Mouse (Mus musculus): ENCODE measurements at regions not wholly inside any gene's neighbourhood (a gene's known extent, or its start where the extent isn't known, plus 50 kb on each side); places are given as distances from the start of the nearest gene placed in this dataset.
"Not testable (repeated sequence)": the region's sequence is repeated elsewhere in the genome, so short reads cannot be mapped to it uniquely, and the experiment has no call there.

DNA sequence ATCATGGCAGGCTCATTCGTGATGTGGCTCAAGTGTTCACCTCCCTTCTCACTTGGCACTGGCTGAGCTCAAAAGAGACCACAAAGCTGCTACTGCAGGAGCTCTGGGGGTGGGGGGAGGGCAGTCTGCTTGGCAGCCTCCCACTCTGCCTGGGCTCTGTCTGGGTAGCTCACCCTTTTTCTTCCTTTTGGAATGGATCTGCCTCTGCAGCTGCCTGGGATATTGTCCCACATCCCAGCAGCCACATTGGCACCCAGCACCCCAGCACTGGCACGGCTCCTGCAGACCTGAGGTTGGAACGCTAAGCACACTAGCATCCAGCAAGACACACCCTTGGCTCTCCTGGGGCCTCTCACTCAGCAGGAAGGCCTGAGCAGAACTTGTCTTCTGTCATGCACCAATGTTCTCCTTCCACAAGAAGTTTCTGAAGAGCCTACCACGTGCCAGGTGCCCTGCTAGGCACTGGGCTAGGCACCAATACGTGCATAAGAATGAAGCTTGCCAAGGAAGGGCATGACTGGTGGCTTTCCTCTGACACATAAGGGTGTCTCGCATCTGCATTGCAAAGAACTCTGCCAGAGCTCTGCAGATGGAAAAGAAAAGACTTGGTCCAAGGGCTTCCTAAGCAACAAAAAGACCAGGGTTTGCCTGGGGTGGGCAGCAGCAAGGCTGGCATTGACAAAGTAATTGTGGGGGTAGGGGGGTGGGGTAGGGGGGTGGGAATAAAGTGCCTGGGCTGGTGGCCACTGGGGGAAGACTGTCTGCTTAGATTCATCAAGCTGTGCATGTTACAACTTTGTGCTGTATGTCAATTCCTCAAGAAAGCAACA is 112.1 kb upstream of the Sipa1l1 start:
- not testable (repeated sequence) for DNase-seq

DNA sequence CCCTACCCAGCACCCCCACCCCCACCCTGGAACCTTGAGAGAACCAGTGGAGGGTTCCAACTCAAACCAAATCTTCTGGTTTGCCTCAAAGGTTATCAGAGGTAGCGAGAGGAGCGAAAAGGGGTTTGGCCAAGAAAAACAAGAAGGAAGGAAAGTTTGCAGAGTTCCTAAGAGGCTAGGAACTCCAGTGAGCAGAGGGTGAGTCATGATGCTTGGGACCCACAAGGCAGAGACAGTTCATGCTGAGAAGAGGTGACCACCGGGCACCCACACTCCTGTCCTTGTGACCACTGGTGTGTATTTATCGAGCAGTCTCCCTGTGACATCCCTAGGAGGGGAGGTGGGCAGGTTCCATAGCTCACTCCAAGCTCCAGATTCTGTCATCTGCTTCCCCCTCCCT is 104.1 kb upstream of the Sipa1l1 start:
- DNase-seq: no peak

DNA sequence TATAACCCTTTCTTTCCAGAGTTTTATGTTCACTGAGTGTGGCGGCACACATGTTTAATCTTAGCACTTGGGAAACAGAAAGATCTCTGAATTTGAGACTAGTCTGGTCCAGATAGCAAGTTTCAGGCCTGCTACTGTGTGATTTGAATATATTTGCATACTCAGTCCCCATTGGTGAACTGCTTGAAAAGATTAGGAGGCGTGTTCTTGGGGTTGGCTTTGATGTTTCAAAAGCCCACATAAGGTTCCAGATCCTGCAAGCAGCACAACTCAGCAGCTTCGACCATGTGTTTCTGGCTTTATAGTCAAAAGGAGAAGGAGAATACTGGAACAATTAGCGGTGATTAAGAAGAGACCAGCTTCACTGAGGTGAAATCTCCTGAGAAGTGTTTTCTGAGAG is 102.3 kb upstream of the Sipa1l1 start:
- no peak for DNase-seq

DNA sequence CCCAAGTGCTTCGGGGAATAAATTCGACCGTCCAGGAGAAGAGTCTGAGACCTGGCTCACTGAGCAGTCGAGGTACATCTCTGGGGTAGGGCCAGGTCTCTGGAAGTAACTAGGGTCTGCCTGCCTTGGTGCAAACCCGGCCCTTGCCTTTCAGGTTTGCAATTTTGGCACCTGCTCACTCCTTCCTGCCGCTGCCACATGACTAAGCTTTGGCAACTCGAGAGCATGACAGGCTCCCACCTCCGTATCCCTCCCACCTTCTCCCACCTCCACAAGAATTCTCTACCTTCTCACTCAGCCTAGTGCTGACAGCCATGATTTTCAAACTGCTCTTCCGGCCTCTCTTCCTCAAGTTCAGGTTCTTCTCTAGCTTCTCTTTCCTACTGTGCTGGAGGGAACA is 99.5 kb upstream of the Sipa1l1 start:
- DNase-seq: no peak

DNA sequence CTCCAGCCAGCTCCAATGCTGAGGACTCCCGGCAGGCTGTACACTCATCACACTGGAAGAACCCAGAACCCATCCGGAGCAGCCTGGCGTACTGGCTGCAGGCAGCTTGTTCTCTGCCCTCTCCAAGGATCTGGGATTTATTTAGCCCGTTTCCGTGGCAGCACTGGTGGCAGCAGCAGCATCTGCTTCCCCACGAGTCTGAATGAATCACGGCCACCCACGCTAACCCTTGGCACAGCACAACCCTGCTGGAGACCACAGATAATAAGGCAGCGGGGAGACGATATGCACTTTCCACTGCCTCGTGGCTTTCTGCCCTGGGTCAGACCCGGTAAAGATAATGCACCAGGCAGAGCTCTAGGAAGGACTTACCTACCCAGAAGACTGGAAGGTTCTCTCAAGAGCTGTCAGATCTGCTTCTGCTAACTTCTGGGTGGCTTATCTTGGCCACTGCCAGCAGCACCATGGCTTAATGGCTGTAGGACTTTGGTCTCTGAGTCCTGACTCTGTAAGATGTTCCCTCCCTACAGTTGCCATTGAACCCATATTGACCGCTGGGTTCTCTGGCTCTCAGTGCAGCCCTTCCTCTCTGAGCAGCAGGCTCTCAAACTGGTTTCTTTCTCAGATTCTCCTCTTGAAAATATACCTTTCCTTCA is 96.2 kb upstream of the Sipa1l1 start:
- peak; percentile 35 for DNase-seq

DNA sequence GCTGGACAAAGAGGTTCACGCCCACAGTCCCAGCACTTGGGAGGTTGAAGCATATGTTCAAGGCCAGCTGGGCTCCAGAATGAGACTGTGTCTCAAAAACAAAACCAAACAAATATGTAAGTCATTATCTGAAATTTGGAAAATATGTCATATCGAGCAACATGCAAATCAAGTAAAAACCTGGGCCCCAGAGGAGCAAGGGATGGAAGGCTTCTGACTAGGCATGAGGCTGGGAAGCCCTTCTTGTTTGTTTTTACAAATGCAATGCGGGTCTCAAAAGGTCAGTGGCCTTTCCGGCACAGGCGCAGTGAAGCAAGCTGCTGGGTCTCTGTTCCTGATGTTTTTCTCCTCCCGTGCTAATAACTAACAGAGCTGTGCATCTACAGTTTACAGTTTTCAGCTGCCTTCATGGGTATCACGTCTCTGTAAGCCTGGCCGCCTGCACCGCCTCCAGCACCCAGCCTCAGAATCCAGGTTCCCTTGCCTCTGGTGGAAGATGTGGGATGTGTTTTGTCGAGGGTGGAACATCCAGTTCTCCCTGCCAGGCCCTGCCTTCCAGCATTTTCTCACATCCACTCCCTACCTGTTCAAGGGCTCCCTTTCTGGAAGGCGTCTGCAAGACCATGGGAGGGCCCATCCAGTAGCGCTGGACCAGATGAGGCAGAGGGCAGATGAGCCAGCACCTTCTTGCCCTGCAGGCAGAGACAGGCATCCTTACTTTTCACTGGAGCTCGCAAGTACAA is 93.5 kb upstream of the Sipa1l1 start:
- DNase-seq: no peak

DNA sequence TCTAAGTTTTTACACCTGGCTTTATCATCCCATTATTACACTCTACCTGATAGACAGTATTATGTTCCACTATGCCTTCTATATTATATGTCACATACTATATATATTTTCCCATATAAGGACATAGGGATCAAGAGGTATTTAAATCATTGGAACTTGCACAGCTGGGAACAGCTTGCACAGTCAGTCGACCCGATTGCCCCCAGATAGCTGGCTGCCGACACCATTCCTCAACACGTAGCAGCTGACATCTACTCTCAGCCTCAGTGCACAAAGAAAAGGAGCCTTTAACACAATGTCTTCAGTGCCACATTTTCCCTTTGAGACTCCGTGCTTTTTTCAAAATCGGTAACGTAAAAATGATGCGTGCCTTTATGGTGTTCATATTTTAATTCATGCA is 92.4 kb upstream of the Sipa1l1 start:
- no peak for DNase-seq

DNA sequence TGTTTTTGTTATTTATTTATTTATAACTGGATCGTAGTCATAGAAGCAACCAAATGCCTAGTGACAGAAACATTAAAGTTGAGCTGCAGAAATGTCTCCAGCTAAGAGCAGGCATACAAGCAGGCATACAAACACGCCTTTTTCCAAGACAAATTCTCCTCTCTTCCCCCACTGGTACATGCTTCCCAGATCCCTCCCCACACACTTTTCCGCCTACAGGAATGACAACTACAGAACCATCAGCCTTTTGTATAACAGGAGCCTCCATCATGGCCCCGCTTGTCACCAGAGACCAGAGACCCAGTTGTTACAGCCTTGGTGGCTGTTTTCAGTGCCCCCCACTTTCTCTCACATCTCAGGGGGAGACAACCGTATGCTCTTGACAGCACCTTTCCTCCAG is 91.2 kb upstream of the Sipa1l1 start:
- DNase-seq: no peak

DNA sequence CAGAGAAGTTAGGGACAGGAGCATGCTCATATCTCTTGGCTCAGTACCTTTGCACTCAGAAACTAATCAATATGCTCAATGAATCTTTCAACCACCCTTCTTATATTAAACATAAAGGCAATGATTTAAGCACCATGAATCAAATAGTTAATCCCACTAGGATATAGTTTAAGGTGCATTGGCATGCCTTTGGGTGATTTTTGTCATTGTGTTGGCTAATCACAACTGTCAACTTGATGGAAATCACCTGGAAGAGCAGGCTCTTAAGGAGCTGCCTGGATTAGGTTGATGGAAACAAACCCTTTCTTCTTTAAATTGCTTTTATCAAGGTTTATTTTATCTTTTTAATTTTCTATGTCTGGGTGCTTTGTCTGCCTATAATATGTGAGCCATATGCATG is 90.4 kb upstream of the Sipa1l1 start:
- no peak for DNase-seq

DNA sequence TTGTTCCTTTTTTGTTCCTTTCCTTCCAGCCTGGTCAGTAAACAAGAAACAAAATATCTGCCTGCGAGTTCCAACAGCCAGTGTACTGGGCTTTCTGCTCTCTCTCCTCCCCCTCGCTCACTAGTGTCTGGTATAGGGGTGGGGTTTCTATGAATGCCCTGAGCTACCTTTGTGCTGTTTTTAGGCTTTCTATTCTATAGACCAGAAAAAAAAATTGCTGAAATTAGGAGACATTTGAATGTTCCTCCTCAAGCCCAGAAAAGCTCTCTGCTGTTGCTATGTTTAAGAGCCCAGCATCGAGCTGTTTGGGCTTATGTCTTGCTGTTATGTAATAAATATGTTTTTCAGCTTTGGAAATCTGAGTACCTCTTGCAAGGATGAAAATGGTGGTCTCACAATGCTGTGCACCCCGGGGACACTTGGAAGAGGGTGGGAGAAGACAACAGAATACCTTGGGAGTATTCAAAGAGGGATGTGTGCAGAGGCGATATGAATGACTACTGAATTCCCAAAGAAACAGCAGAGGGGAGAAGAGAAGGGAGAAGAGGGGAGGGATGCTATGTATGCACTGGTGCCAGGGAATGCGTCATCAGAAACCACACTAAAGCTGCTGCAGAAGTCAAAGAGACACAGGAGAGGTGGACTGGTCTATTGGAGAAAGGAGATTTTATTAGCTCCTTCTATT is 88.8 kb upstream of the Sipa1l1 start:
- no peak for DNase-seq

DNA sequence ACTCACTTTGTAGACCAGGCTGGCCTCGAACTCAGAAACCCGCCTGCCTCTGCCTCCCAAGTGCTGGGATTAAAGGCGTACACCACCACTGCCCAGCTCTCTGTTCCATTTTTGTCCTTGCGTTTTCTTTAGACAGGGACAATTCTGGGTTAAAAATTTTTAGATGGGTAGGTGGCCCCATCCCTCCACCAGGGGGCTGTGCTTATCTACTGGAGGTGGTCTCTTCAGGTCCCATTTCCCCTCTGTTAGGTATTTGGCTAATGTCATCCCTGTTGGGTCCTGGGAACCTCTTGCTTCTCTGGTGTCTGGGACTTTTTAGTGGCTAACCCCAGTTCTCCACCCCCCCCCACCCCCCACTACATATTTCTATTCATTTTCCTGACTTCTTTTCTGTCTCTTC is 86.5 kb upstream of the Sipa1l1 start:
- DNase-seq: not testable (repeated sequence)

DNA sequence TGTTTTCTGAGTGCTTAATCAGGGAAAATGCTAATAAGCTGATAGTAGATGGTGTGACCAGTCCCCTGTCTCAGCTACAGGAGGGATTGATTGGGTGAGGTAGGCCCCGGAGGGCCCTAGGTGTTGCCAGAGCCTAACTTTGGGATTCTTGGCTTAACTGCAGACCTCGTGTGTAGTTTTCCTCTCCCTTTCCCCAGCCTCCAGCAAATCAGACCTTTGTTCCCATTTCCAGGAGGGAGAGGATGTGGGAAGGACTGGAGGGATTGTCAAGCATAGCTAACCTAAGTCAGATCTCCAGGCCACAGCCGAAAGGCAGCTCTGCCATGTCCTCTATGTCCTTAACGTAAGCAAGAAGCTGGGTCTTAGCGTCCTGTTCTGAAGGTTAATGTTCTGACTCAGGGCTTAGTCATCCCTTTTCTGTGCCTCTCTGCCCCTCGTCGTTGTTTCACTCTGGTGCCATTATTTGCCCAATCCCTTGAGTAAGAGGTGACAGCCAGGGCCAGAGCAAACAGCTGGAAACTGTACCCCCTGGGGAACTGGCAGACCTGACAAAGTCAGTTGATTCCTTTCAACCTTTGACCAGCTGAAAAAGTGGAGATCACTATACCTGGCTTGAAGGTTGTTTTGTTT is 83.2 kb upstream of the Sipa1l1 start:
- no peak for DNase-seq

DNA sequence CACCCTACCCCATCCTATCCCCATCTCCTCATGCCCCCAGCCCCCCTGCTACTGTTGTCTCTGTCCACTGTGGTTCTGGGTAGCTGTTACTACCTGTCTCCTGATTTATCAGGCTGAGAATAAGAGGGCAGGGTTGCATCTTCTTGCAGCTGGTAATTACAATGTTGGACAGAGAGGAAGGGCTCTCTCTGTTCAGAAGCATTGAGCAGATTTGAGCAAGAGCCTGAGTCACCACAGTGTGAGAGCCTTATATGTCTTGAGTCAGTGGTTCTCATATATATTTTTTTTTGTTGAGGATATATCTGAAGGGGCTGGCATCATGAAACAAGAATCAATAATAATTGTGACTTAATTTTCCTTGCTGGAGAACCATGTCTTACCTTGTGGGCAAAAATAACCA is 82.7 kb upstream of the Sipa1l1 start:
- DNase-seq: no peak

DNA sequence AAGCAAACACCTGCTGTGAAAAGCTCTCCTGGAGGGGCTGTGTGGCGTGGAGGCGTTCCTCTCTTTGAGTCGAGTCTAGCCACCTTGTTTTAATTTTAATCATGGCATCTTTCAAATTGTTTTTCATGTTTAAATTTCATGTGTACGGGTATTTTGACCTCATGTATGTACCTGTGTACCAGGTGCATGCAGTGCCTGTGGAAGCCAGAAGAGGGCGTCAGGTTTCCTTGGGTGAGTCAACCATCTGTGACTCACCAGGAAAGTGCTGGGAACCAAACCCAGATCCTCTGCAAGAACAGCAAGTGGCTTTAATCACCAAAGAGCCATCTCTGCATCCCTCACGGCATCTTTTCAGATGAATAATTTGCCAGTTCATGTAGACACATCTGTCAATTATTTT is 79.8 kb upstream of the Sipa1l1 start:
- DNase-seq: no peak

DNA sequence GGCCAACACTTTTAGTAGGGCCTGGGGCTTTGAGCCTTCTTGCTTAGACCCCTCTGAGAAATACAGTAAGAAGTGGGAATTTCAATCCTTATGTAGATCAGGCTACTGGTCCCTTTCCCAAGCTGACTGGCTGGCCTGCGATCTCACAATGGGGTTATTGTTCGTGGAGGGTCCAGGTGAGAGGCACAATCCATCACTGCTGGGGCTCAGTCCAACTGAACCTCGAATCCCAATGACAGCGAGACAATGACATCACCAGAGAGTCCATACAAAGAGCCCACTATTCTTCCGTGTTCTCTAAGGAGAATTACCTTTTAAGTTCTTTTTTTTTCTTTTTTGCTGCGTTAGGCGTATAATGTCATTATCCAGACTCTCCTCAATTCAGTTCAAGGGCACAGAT is 75.8 kb upstream of the Sipa1l1 start:
- no peak for DNase-seq

DNA sequence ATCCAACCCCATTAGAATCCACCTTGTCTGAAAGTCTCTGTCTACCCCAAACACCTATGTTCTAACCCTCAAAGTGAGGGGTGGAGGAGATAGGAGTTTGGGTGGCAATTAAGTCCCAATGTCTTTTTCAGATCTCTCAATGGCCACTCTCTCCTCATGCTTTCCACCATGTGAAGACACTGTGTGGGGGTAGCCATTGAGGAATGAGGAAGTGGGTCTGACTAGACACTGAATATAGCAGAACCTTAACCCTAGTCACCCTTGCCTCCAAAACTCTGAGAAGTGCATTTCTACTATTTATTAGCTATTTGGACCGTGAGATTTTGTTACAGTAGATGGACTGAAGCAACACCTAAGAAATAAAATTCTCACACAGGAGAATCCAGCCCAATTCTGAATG is 73.7 kb upstream of the Sipa1l1 start:
- no peak for DNase-seq

DNA sequence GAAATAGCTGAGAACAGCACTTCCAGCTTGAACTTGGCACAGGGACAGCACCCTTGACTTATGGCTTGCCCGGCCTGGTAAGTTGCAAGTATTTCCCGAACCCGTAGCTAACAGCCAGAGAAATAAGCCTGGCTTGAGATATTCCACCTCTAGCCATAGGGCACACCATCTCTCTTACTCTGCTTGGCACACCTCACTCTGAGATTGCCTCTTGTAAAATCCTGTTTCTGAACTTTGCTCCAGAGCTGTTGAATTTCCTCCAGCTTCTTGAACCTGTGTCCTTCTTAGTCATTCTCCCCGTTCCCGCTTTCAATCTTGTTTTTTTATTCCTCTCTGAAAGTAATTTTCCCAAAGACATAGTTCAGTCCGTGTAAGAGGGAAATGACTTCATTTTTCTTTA is 72.0 kb upstream of the Sipa1l1 start:
- DNase-seq: no peak

DNA sequence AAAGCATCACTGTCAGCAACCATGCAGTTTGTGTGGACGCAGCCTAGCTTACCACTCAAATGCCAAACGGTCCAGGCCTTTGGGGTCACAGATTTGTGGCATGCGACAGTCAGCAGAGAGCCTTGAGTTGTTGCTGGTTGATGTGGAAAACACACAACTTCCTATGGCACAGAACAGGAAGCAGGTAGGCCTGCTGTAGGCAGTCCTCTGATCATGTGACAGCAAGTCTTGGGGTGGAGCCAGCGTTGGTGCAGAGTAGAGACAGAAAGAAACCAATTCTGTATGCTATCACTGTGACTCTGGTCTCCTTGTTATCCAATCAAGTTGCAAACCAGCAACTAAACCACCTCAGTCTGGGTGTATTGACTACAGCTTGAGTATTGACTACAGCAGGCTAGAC is 71.5 kb upstream of the Sipa1l1 start:
- no peak for DNase-seq

DNA sequence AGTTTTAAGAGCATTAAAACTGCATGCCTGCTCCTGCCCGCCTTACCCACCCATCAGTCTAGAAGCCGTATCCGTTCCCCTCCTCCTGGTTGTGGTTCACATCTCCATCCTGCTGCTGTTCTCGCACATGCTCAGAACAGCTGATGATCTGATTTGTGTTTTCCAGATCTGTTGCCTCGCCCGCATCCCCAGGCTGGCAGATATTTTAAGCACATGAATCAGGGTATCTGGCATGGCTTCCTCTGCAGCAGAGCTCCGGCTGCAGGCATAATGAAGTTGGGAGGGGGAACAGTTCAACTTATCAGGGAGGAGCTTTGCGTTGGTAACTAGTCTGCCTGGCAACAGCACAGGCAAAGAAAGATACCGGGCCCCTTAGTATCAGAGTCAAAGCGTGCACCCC is 64.9 kb upstream of the Sipa1l1 start:
- peak; percentile 61 for DNase-seq

DNA sequence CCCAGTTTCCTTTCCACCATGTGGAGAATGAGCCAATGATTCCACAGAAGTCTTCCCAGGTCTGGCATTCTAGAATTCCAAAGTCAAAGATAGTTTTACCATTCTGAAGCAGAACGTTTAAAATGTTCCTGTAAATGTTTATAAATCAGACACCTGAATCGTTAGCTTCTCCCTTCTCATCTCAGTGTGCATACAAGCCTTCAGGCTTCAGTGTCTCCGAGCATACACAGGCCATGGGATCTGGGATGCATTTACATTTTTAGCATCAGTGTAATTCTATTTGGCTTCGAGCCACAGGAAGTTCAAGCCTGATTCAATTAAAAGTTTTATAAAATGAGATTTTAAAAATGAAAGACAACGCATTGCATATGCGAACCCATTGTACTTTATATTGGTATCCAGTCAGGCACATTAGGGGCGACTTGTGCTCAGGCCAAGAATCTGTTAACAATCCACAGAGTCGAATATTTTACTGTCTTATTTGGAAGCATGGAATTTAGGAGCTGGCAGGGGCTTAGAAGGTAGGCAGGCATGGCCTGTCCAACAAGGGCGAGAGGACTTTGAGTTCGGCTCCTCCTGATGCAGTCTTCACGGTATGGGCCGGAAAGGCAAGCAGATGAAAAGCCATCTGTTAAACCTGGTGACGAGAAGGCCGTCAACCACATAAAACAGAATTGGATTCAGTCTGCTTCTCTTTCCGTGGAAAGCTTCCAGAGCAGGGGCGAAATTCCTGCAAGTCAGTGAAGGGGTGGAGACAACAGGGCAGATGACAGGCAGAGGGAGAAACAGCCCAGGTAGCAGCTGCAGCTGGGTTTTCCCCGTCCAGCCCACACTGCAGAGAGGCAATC is 63.7 kb upstream of the Sipa1l1 start:
- peak; percentile 14 for DNase-seq

DNA sequence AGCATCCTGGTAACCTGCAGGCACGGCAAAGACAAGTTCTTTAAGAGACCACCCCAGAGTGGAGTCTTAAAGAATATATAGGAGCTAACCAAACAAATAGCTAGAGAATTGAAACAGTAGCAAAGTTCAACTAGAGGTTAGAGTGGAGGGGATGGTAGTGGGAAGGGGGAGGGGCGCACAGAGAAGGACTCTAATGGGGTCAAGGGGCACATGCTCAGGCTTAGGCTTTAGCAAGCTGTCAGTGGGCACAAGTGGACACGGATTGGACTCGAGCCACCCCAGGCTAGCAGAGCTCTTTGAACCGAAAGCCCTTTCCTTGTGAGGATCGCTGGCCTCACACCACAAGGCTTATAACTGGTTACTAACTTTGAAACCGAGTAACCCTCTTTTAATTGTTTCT is 53.4 kb upstream of the Sipa1l1 start:
- no peak for DNase-seq
